Mouse (Mus musculus): ENCODE results near the gene Zscan21. TPM values are rescaled to one million over a fixed set of nuclear protein-coding genes. Genes with fewer than 3 reads are reported as not detected.

Zscan21 gene
- total and polyA plus RNA-seq, 2 experiments from 2014 or later, result 32.9 to 60.4 TPM

DNA sequence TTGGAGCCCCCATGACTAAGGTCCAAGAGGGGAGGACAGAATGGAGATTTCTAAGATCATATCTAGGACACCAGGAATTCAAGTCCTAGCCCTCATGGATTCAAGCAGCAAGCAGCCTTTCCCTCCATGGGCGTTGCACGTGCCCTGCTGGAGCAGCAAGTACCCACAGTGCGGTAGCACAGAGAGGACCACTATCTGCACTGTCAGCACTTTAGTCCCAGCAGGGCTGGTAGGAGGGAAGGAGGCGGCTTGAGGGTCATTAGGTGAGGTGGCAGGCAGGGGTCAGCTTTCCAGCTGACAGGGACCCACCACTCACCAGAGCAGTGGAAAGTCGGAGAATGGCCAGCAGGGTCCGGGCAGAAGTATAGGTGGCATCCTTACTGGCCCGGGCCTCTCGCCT is 48.9 kb downstream of the Zscan21 start:
- no peak for TF ChIP-seq CTCF (IDR thresholded peaks at IDR 0.05; ENCODE audit: low read depth)
- H3K4me1 ChIP-seq (ENCODE audit: insufficient read depth), result peaks cover 12% of the 10 kb centered on the region; the same call in 1 of the 2 replicates
- no peak overlapping the region for H3K9ac ChIP-seq
- H3K9me3 ChIP-seq (ENCODE audit: low read length), result no peaks in the 10 kb centered on the region
- no peak overlapping the region for H3K4me2 ChIP-seq (ENCODE audit: low read depth)
- DNase-seq, result no peak
- H3K27ac ChIP-seq (ENCODE audit: low read depth, low read length), result no peak overlapping the region
- H3K27me3 ChIP-seq (ENCODE audit: insufficient read depth, low read length), result no peaks in the 10 kb centered on the region
- 78% methylated on average over 8 of the region's 8 CpGs for WGBS
- no peak overlapping the region for H3K4me3 ChIP-seq (ENCODE audit: low read depth, low read length)
- ATAC-seq, result no peak
- peaks cover 60% of the 10 kb centered on the region for H3K36me3 ChIP-seq (ENCODE audit: insufficient read depth)

DNA sequence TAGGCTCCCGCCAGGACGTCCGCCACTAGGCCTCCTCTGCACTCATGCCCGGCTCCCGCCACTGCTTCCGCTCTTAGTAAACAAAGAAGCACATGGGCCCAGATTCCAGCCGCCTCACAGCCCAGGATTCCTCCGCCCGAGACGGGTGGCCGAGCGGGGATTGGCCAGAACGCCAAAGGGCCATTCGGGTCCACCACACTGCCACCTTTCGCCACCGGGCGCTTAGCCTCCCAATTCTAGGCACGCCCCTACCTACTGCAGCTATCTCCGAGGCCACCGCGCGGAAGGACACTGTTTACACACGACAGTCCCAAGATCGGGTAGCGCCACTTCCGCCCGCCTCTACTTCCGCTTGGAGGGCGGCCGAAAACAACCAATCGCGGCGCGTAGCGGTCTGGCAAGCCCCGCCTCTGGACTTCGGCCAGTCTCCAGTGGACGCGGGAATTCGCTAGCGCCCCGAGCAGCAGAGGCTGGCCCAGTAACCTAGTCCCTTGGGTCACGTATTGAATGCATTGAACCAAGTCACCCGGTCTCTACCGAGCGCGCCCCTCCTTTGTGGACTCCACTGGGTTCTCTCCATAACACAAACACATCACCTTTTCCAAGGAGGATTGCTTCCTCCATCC is 54.3 kb downstream of the Zscan21 start:
- peak overlapping the region; percentile 87 for H3K27ac ChIP-seq (ENCODE audit: low read depth, low read length)
- peak overlapping the region; percentile 97 for H3K4me2 ChIP-seq (ENCODE audit: low read depth)
- DNase-seq (peak; percentile 98), ATAC-seq (peak; percentile 80)
- peaks cover 15% of the 10 kb centered on the region for H3K4me1 ChIP-seq (ENCODE audit: insufficient read depth)
- H3K9me3 ChIP-seq (ENCODE audit: low read length), result no peaks in the 10 kb centered on the region
- H3K4me3 ChIP-seq (ENCODE audit: low read depth, low read length), result peak overlapping the region; percentile 83
- no peaks in the 10 kb centered on the region for H3K27me3 ChIP-seq (ENCODE audit: insufficient read depth, low read length)
- peaks cover 45% of the 10 kb centered on the region for H3K36me3 ChIP-seq (ENCODE audit: insufficient read depth)
- WGBS, result under 1% methylated on average over 47 of the region's 47 CpGs
- H3K9ac ChIP-seq, result peak overlapping the region; percentile 52
- peak; percentile 18; the same call in 1 of the 2 replicates for TF ChIP-seq CTCF (IDR thresholded peaks at IDR 0.05; ENCODE audit: low read depth)

DNA sequence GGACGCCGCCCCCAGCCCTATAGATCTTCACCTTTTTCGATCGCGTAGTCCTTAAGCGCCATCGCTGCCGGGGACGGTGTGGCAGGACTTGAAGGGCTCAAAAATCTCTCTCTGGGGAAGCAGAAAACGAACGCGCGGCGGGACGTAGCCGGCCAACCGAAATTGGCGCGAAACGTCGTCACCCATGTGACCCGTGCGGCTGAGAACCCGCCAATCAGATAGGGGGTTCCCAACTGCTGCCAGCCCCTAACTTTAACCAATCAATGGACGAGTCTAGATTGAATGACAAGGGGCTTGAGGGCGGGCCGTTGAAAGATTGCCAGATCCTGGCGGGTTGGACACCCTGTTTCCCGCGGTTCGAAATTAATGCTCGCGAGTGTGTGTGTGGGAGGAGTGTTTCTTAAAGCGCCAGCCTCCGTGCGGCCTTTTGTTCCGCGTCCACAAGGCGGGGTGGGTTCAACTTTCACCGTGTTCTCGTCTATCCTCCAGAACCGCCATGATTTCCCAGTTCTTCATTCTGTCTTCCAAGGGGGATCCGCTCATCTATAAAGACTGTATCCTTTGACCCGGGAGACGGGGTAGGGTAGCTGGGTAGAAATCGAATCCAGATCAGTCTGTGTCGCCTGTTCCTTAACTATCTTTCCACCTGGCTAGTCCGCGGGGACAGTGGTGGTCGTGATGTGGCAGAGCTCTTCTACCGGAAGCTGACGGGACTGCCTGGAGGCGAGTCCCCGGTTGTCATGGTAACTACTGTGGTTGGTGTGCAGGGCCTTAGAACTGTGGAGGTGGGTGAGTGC is 55.2 kb downstream of the Zscan21 start, which contains the start of the genes Ap4m1 and Mcm7:
Gene Ap4m1 (plus strand): TSS at position 308 of the 797 bp plus-strand sequence.
Gene Mcm7 (minus strand): TSS at position 728 of the 797 bp plus-strand sequence.
- WGBS, result under 1% methylated on average over 54 of the region's 54 CpGs

DNA sequence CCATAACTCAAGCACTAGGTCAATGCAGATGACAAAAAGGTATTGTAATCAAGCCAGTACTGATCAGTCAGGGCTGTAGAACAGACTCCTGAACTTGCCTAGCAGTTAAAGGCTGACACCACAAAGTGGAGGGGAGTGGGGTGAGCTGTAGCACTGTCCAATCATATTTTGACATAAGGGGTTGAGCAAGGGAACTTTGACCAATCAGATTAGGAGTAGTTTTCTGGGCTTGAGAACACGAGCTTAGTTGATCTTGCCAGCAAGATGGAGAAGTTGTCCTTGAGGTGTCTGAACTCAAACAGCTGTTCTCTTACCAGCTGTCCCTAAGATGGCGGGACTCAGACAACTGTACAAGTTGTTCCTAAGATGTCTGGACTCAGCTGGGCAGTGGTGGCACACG is 56.5 kb downstream of the Zscan21 start:
- no peak for TF ChIP-seq CTCF (IDR thresholded peaks at IDR 0.05; ENCODE audit: low read depth)
- no peaks in the 10 kb centered on the region for H3K9me3 ChIP-seq (ENCODE audit: low read length)
- H3K27ac ChIP-seq (ENCODE audit: low read depth, low read length), result no peak overlapping the region
- H3K36me3 ChIP-seq (ENCODE audit: insufficient read depth), result peaks cover 42% of the 10 kb centered on the region
- H3K4me1 ChIP-seq (ENCODE audit: insufficient read depth), result peaks cover 15% of the 10 kb centered on the region
- DNase-seq, result no peak
- no peak overlapping the region for H3K9ac ChIP-seq
- no peak overlapping the region; the same call in 1 of the 2 replicates for H3K4me2 ChIP-seq (ENCODE audit: low read depth)
- H3K27me3 ChIP-seq (ENCODE audit: insufficient read depth, low read length), result no peaks in the 10 kb centered on the region
- 74% methylated on average over 3 of the region's 3 CpGs for WGBS
- ATAC-seq, result no peak
- H3K4me3 ChIP-seq (ENCODE audit: low read depth, low read length), result no peak overlapping the region

More for the DNA sequence above, 55.2 kb downstream of the Zscan21 start, which contains the start of the genes Ap4m1 and Mcm7:
- Histone ChIP-seq H3K4me3 (ENCODE audit: low read depth, low read length) (peak within 1 kb of the TSS; percentile 83), H3K27me3 (ENCODE audit: insufficient read depth, low read length) (no peaks in the 10 kb centered on the region), H3K27ac (ENCODE audit: low read depth, low read length) (peak within 1 kb of the TSS; percentile 95), H3K4me2 (ENCODE audit: low read depth) (peak within 1 kb of the TSS; percentile 97), H3K9me3 (ENCODE audit: low read length) (no peaks in the 10 kb centered on the region), H3K4me1 (ENCODE audit: insufficient read depth) (peaks cover 15% of the 10 kb centered on the region), H3K9ac (peak within 1 kb of the TSS; percentile 72), H3K36me3 (ENCODE audit: insufficient read depth) (peaks cover 42% of the 10 kb centered on the region)
- ATAC-seq (peak; percentile 93), DNase-seq (peak; percentile 98)
- peak; percentile 19; the same call in 1 of the 2 replicates for TF ChIP-seq CTCF (IDR thresholded peaks at IDR 0.05; ENCODE audit: low read depth)

MicroRNAs encoded within 50 kb of the gene (microRNA counts, 519-probe panel; counts per million panel counts)
- 5,308 counts per million, percentile 71 among the panel's probes with 10 or more counts for microRNA mmu-miR-106b
- microRNA mmu-miR-25, result 6,718 counts per million, percentile 88 among the panel's probes with 10 or more counts
- 5,388 counts per million, percentile 72 among the panel's probes with 10 or more counts for microRNA mmu-miR-93

Small RNA genes within 50 kb of the gene (microRNA-seq; reads per million reads assigned to microRNA genes)
- gene Mir106b (5,311 to 7,704 reads per million in 2 experiments), gene Mir25 (427 to 463 reads per million in 2 experiments), gene Mir93 (4,842 to 5,419 reads per million in 2 experiments)

Other genes with a start within 250 kb of the Zscan21 start
- gene Pilrb2, start 245.1 kb upstream of the Zscan21 start, total RNA-seq (2014; rRNA removed), result not detected in 2 replicates
- gene Pilrb2, start 245.1 kb upstream of the Zscan21 start, polyA plus RNA-seq (2015; fragmentation: Nextera tagmentation; extraction: Ambion mirVana), result not detected in 2 replicates
- gene Cyp3a13, start 195.3 kb upstream of the Zscan21 start, total RNA-seq (2014; rRNA removed), result 0.08 TPM in 1 of 2 replicates, not detected in the other
- gene Cyp3a13, start 195.3 kb upstream of the Zscan21 start, polyA plus RNA-seq (2015; fragmentation: Nextera tagmentation; extraction: Ambion mirVana), result not detected in 2 replicates
- 0.77 and 0.95 TPM in 2 replicates for gene Gjc3, start 153.8 kb upstream of the Zscan21 start, total RNA-seq (2014; rRNA removed)
- 0.26 and 0.64 TPM in 2 replicates for gene Gjc3, start 153.8 kb upstream of the Zscan21 start, polyA plus RNA-seq (2015; fragmentation: Nextera tagmentation; extraction: Ambion mirVana)
- gene Azgp1, start 135.4 kb upstream of the Zscan21 start, total RNA-seq (2014; rRNA removed), result 0.62 TPM in 1 of 2 replicates, not detected in the other
- gene Azgp1, start 135.4 kb upstream of the Zscan21 start, polyA plus RNA-seq (2015; fragmentation: Nextera tagmentation; extraction: Ambion mirVana), result not detected in 2 replicates
- gene Smok3a, start 95.6 kb upstream of the Zscan21 start, total RNA-seq (2014; rRNA removed), result not detected in 2 replicates
- gene Smok3a, start 95.6 kb upstream of the Zscan21 start, polyA plus RNA-seq (2015; fragmentation: Nextera tagmentation; extraction: Ambion mirVana), result not detected in 2 replicates
- gene Smok3b, start 95.5 kb upstream of the Zscan21 start, total RNA-seq (2014; rRNA removed), result not detected in 2 replicates
- gene Smok3b, start 95.5 kb upstream of the Zscan21 start, polyA plus RNA-seq (2015; fragmentation: Nextera tagmentation; extraction: Ambion mirVana), result not detected in 2 replicates
- not detected in 2 replicates for gene Smok3c, start 63.7 kb upstream of the Zscan21 start, total RNA-seq (2014; rRNA removed)
- gene Smok3c, start 63.7 kb upstream of the Zscan21 start, polyA plus RNA-seq (2015; fragmentation: Nextera tagmentation; extraction: Ambion mirVana), result not detected in 2 replicates
- gene Zkscan1, start 31.8 kb upstream of the Zscan21 start, total RNA-seq (2014; rRNA removed), result 45.3 and 59.6 TPM in 2 replicates
- 8.4 and 11.2 TPM in 2 replicates for gene Zkscan1, start 31.8 kb upstream of the Zscan21 start, polyA plus RNA-seq (2015; fragmentation: Nextera tagmentation; extraction: Ambion mirVana)
- gene Zfp113, start 38.8 kb downstream of the Zscan21 start, total RNA-seq (2014; rRNA removed), result 13.6 and 13.8 TPM in 2 replicates
- 6.0 and 10.7 TPM in 2 replicates for gene Zfp113, start 38.8 kb downstream of the Zscan21 start, polyA plus RNA-seq (2015; fragmentation: Nextera tagmentation; extraction: Ambion mirVana)
- gene Cops6, start 44.2 kb downstream of the Zscan21 start, total RNA-seq (2014; rRNA removed), result 47.0 and 51.7 TPM in 2 replicates
- 255 and 265 TPM in 2 replicates for gene Cops6, start 44.2 kb downstream of the Zscan21 start, polyA plus RNA-seq (2015; fragmentation: Nextera tagmentation; extraction: Ambion mirVana)
- 56.8 and 57.0 TPM in 2 replicates for gene Ap4m1, start 55.1 kb downstream of the Zscan21 start, total RNA-seq (2014; rRNA removed)
- 11.1 and 16.4 TPM in 2 replicates for gene Ap4m1, start 55.1 kb downstream of the Zscan21 start, polyA plus RNA-seq (2015; fragmentation: Nextera tagmentation; extraction: Ambion mirVana)
- 57.9 and 62.4 TPM in 2 replicates for gene Mcm7, start 55.5 kb downstream of the Zscan21 start, total RNA-seq (2014; rRNA removed)
- gene Mcm7, start 55.5 kb downstream of the Zscan21 start, polyA plus RNA-seq (2015; fragmentation: Nextera tagmentation; extraction: Ambion mirVana), result 64.9 and 69.9 TPM in 2 replicates
- gene Taf6, start 70.5 kb downstream of the Zscan21 start, total RNA-seq (2014; rRNA removed), result 47.6 and 55.9 TPM in 2 replicates
- 44.2 and 49.8 TPM in 2 replicates for gene Taf6, start 70.5 kb downstream of the Zscan21 start, polyA plus RNA-seq (2015; fragmentation: Nextera tagmentation; extraction: Ambion mirVana)
- gene Cnpy4, start 70.6 kb downstream of the Zscan21 start, total RNA-seq (2014; rRNA removed), result 14.2 and 18.0 TPM in 2 replicates
- 18.8 and 18.9 TPM in 2 replicates for gene Cnpy4, start 70.6 kb downstream of the Zscan21 start, polyA plus RNA-seq (2015; fragmentation: Nextera tagmentation; extraction: Ambion mirVana)
- gene Mblac1, start 77.4 kb downstream of the Zscan21 start, total RNA-seq (2014; rRNA removed), result 9.7 and 9.9 TPM in 2 replicates
- 10.1 and 11.0 TPM in 2 replicates for gene Mblac1, start 77.4 kb downstream of the Zscan21 start, polyA plus RNA-seq (2015; fragmentation: Nextera tagmentation; extraction: Ambion mirVana)
- gene Nxpe5, start 109.0 kb downstream of the Zscan21 start, total RNA-seq (2014; rRNA removed), result not detected in 2 replicates
- gene Nxpe5, start 109.0 kb downstream of the Zscan21 start, polyA plus RNA-seq (2015; fragmentation: Nextera tagmentation; extraction: Ambion mirVana), result not detected in 2 replicates
- 57.2 and 91.8 TPM in 2 replicates for gene Lamtor4, start 138.6 kb downstream of the Zscan21 start, total RNA-seq (2014; rRNA removed)
- 90.9 and 112 TPM in 2 replicates for gene Lamtor4, start 138.6 kb downstream of the Zscan21 start, polyA plus RNA-seq (2015; fragmentation: Nextera tagmentation; extraction: Ambion mirVana)
- 59.6 and 61.3 TPM in 2 replicates for gene BC037034, start 147.1 kb downstream of the Zscan21 start, total RNA-seq (2014; rRNA removed)
- 14.2 and 16.1 TPM in 2 replicates for gene BC037034, start 147.1 kb downstream of the Zscan21 start, polyA plus RNA-seq (2015; fragmentation: Nextera tagmentation; extraction: Ambion mirVana)
- gene Gal3st4, start 155.9 kb downstream of the Zscan21 start, total RNA-seq (2014; rRNA removed), result 0.23 and 0.57 TPM in 2 replicates
- 1.1 and 1.5 TPM in 2 replicates for gene Gal3st4, start 155.9 kb downstream of the Zscan21 start, polyA plus RNA-seq (2015; fragmentation: Nextera tagmentation; extraction: Ambion mirVana)
- gene Gm43720, start 163.1 kb downstream of the Zscan21 start, total RNA-seq (2014; rRNA removed), result 0.31 and 0.33 TPM in 2 replicates
- 0.04 TPM in 1 of 2 replicates, not detected in the other for gene Gm43720, start 163.1 kb downstream of the Zscan21 start, polyA plus RNA-seq (2015; fragmentation: Nextera tagmentation; extraction: Ambion mirVana)
- 145 and 170 TPM in 2 replicates for gene Gpc2, start 163.1 kb downstream of the Zscan21 start, total RNA-seq (2014; rRNA removed)
- 54.2 and 62.0 TPM in 2 replicates for gene Gpc2, start 163.1 kb downstream of the Zscan21 start, polyA plus RNA-seq (2015; fragmentation: Nextera tagmentation; extraction: Ambion mirVana)
- gene Stag3, start 163.3 kb downstream of the Zscan21 start, total RNA-seq (2014; rRNA removed), result 12.0 and 16.9 TPM in 2 replicates
- 4.1 and 5.5 TPM in 2 replicates for gene Stag3, start 163.3 kb downstream of the Zscan21 start, polyA plus RNA-seq (2015; fragmentation: Nextera tagmentation; extraction: Ambion mirVana)
- gene Pvrig, start 225.1 kb downstream of the Zscan21 start, total RNA-seq (2014; rRNA removed), result not detected in 2 replicates
- not detected in 2 replicates for gene Pvrig, start 225.1 kb downstream of the Zscan21 start, polyA plus RNA-seq (2015; fragmentation: Nextera tagmentation; extraction: Ambion mirVana)